Mouse (Mus musculus) layer of hippocampus, adult 2 months (tissue): ENCODE data around the gene Acot4. TPM values are rescaled to one million over a fixed set of nuclear protein-coding genes. Genes with fewer than 3 reads are reported as not detected.
"Not testable (repeated sequence)": the region's sequence is repeated elsewhere in the genome, so short reads cannot be mapped to it uniquely, and the experiment has no call there.

Experiments used
- DNase-seq, 2 experiments: peaks; one replicate each; pipeline ENCODE4 v3.0.0; 2022; ENCODE audit warnings: low spot score in 2 of 2
- H3K27ac ChIP-seq: fragments of 200-600 bp; 2 replicates; pipeline ENCODE4 v1.8.1; 2022
- H3K4me3 ChIP-seq: fragments of 200-600 bp; 2 replicates; pipeline ENCODE4 v1.8.1; 2022; ENCODE audit warnings: mild to moderate bottlenecking
- CTCF ChIP-seq: fragments of 200-600 bp; conservative IDR thresholded peaks from 2 replicates; pipeline ENCODE4 v1.8.1; 2022; ENCODE audit warnings: antibody characterized with exemption, mild to moderate bottlenecking, moderate library complexity
- long read RNA-seq, 2 experiments: library from polyadenylated mRNA; stranded (forward); transcript quantifications; one replicate each; pipeline ENCODE4 v2.0.0; 2021; ENCODE audit warnings: borderline mapping rate in 2 of 2
- total RNA-seq, 2 experiments: library from RNA; stranded (reverse); gene quantifications; 2 replicates each; pipeline ENCODE4 v1.2.3; 2021

The Acot4 gene
- total RNA-seq: 1 to 10 TPM; 3.2 to 3.4 TPM
- long read RNA-seq, experiment 1: 0 reads
- long read RNA-seq, experiment 2, partial matches to known transcripts: 0 of 1 reads
- long read RNA-seq, experiment 2, other reads (novel, unspliced or antisense): 1 of 1 reads

GRCm38 (mm10) chr12:84038241-84038640, at the start of gene Acot4:
Acot4 (plus strand) TSS chr12:84038379.
- Histone ChIP-seq H3K27ac (peak within 1 kb of the TSS; percentile 81), H3K4me3 (peak within 1 kb of the TSS; percentile 63)
- DNase-seq: not testable (repeated sequence)

DNA sequence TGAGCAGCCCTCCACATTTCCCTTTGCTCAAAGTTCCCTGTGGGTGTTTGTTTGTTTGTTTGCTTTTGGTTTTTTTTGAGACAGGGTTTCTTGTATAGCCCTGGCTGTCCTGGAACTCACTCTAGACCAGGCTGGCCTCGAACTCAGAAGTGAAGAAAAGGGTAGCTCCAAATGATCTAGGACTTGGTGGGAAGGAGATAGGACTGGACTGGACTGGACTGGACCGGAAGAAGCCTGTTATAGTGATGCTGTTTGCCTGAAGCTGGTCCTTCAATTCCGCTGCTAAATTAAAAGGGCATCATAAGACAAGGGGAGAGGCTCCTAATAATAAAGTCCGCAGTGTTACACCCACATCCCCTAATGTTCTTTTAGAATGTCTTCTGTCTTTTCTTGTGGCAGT, 49.7 kb upstream of the Acot4 start:
- DNase-seq: no peak
- Histone ChIP-seq H3K27ac (peak overlapping the region; percentile 96), H3K4me3 (peak overlapping the region; percentile 77)
- no peak for TF ChIP-seq CTCF

DNA sequence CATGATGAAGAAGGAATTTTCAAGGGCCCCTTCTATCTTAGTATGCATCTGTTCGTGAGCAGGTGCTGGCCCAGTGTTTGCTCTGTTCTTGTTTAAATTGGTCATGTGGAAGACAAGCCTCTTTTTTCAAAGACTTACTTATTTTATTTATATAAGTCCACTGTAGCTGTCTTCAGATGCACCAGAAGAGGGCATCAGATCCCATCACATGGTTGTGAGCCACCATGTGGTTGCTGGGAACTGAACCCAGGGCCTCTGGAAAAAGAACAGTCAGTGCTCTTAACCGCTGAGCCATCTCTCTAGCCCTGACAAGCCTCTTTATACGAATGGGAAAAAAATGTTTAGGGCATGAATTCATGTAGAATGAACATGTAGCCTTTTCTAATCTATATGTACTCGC, 48.8 kb upstream of the Acot4 start:
- no peak overlapping the region for H3K4me3 ChIP-seq
- peak; percentile 51 for TF ChIP-seq CTCF
- DNase-seq: no peak
- no peak overlapping the region for H3K27ac ChIP-seq

DNA sequence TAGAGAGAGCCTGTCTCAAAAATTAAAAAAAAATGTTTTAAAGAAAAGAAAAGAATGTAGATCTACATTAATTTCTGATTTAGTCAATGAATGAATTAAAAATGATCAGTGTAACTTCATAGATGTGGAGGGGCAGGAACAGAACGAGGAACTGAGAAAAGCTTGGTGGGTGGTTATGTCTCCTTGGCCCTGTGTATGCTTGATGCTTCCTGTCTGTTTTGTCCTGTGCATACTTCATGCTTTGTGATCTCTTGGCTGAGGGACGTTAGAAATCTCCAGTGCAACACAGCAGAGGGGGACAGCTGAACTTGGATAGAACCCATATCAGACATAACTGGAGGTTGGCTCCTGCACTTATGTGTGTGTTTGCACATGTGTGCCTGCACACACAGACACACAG, 41.0 kb upstream of the Acot4 start:
- DNase-seq: no peak
- TF ChIP-seq CTCF: no peak

DNA sequence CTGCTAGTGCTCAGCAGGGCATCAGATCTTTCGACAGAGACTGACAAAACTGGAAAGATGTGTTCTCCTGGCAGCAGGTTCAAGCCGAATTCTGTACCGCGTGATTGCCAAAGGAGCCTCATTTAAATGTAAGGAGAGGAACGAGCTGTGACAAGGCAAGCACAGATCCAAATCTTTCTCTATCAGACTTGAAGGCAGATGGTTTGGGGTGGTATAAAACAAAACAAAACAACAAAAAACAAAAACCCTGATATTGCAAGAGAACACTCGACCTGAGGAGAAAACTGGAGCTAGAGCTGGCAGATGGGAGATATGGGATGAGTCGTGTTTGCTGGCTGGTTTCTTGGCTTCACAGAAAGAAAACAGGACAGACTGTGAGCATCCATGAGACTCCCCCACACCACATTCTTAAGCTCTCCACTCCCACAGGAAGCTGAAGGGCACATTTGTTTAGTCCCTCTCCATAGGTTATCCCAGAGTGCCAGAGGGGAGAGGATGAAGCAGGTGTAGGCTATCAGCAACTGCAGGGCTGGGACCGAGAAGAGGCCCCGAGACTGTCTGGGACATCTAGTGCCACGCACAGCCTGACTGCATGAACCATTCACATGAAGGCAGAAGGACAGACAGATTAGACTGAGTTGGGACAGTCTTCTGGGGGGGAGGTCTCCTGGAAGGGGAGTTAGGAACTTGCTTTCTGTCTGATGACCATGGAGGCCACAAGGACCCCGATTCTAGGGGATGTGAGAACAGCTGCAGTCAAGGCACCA, 39.7 kb upstream of the Acot4 start:
- peak overlapping the region; percentile 84 for H3K27ac ChIP-seq
- no peak for TF ChIP-seq CTCF
- DNase-seq: peak in 1 of 2 experiments; percentile 45

More for the DNA sequence above, 41.0 kb upstream of the Acot4 start:
- no peak overlapping the region for H3K4me3 ChIP-seq
- H3K27ac ChIP-seq: peak overlapping the region; percentile 36; the same call in 1 of the 2 replicates

DNA sequence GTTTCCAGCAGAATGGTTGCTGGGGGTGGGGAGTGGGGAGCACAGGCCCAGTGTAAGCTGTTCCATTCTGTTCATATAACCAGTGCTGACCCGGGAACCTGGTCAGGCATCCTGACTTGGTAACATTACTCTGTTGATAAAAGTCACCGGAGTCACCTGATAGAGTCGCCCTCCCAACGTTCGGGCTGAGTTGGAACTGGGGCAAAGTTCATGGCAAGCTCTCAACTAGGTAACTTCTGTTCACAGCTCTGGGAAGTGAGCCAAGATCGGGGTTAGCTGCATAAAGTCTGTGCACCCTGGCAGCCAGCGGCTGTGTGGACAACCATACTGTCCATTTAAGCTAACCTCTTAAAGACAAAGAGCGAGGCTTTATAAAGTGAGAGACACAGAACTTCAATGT, 38.9 kb upstream of the Acot4 start:
- not testable (repeated sequence) for H3K27ac ChIP-seq, H3K4me3 ChIP-seq, DNase-seq

More for the DNA sequence above, 39.7 kb upstream of the Acot4 start:
- H3K4me3 ChIP-seq: no peak overlapping the region

- Histone ChIP-seq H3K4me3 (no peak overlapping the region), H3K27ac (no peak overlapping the region)
- DNase-seq: no peak
- TF ChIP-seq CTCF: no peak
These were observed 37.8 kb upstream of the Acot4 start for GRCm38 (mm10) chr12:84000418-84000817.

DNA sequence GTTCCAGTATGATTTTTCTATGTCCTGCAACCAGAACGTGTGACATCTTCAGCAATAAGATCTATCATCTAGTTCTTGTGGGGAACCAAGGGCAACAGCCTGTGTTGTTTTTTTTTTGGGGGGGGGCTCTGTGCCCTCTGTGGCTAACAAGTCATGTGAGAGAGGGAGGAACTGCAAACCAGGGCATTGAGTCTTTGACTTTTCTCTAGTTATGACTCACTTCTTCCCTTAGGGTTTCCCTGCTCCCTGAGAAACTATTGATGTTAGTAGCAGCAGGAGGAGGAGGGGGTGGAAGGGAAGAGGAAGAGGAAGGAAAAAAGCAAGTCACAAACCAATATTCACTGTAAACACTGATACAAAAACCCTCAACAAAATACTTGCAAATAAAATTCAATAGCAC, 34.3 kb upstream of the Acot4 start:
- H3K4me3 ChIP-seq: no peak overlapping the region
- no peak overlapping the region for H3K27ac ChIP-seq
- DNase-seq: no peak
- no peak for TF ChIP-seq CTCF

DNA sequence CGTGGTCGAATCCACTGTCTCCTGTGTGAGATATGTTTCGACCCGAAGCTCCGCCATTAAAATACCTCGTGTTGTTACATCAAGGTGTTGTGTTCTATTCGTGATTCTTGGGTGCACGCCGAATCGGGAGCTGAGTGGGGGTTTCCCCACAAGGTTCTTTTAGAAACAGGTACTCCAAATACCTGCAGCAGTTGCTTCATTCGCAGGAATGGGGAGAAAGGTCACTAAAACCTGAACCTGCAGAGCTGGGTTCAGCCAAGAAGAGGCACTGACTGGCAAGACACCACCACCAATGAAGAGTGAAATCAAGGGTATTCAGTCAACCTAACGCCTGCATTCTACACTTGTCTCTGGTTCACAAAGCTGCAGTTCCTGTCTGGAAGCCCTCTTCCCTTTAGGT, 29.9 kb upstream of the Acot4 start:
- no peak for DNase-seq
- TF ChIP-seq CTCF: no peak
- Histone ChIP-seq H3K27ac (no peak overlapping the region), H3K4me3 (no peak overlapping the region)

GRCm38 (mm10) chr12:84008729-84009128, 29.4 kb upstream of the Acot4 start:
- no peak for DNase-seq
- peak overlapping the region; percentile 84 for H3K27ac ChIP-seq
- no peak for TF ChIP-seq CTCF
- peak overlapping the region; percentile 60 for H3K4me3 ChIP-seq

- 0 out of 2 replicates have a peak, but pooled peaks have one; percentile 16 for TF ChIP-seq CTCF
- Histone ChIP-seq H3K27ac (peak within 1 kb of the TSS; percentile 84), H3K4me3 (peak within 1 kb of the TSS; percentile 60)
- peak; percentile 49 to 70 for DNase-seq
These were observed 28.8 kb upstream of the Acot4 start, which contains the start of gene Acot1 for GRCm38 (mm10) chr12:84009171-84009965. Acot1 (plus strand) TSS chr12:84009490.

DNA sequence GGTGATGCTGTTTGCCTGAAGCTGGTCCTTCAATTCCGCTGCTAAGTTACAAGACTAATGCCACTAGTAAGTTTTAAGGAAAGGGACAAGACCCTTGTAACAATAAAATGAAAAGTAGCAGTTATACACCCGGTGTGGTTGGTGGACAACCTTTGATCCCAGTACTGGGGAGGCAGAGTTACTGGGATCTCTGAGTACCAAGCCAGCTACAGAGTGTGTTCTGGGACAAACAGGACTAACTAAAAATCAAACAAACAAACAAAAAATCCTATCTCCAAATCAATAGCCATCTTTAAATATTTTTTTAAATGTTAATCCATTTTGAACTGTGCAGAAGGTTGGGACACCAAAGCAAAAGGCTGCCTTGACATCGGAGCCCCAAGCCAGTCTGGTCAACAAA, 28.0 kb upstream of the Acot4 start:
- Histone ChIP-seq H3K4me3 (peak overlapping the region; percentile 60), H3K27ac (peak overlapping the region; percentile 84)
- DNase-seq: no peak
- no peak for TF ChIP-seq CTCF
